Mouse (Mus musculus): ENCODE data around the gene Ccdc73. TPM values are rescaled to one million over a fixed set of nuclear protein-coding genes. Genes with fewer than 3 reads are reported as not detected.

The Ccdc73 gene
- 3.2 TPM for polyA plus RNA-seq (2017; shearing (Covaris generic))

GRCm38 (mm10) chr2:104867282-104867855 lies at the start of gene Ccdc73:
Ccdc73 (plus strand) TSS chr2:104867805.

GRCm38 (mm10) chr2:104849276-104849990 lies 18.2 kb upstream of the Ccdc73 start, which contains the start of gene Prrg4:
Prrg4 (minus strand) TSS chr2:104849876.

DNA sequence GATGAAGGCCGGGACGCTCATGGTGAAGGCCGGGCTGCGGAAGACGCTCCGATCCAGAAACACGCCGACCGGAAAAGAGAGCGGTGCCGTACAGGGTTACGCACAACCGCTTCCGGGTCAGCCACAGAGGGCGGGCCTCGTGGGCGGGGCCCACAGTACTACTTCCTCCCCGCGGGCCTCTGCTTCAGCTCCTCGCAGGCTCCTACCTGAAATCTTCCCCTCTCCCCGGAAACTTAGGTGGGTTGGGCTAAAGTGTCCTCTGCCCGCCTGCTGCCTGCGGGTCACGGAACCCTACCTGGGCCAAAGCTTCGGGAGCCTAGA lies 149.3 kb downstream of the Ccdc73 start, which contains the start of gene Eif3m:
Gene Eif3m (minus strand): TSS at position 114 of the 321 bp plus-strand sequence.

Other genes with a start within 250 kb of the Ccdc73 start
- gene Tcp11l1, start 155.6 kb upstream of the Ccdc73 start, polyA plus RNA-seq (2017; shearing (Covaris generic)) = not detected
- not detected for gene Pin1rt1, start 151.4 kb upstream of the Ccdc73 start, polyA plus RNA-seq (2017; shearing (Covaris generic))
- gene Depdc7, start 124.9 kb upstream of the Ccdc73 start, polyA plus RNA-seq (2017; shearing (Covaris generic)) = not detected
- gene Qser1, start 51.0 kb upstream of the Ccdc73 start, polyA plus RNA-seq (2017; shearing (Covaris generic)) = 0.89 TPM
- gene Prrg4, start 17.9 kb upstream of the Ccdc73 start, polyA plus RNA-seq (2017; shearing (Covaris generic)) = 3.1 TPM
- gene Eif3m, start 149.3 kb downstream of the Ccdc73 start, polyA plus RNA-seq (2017; shearing (Covaris generic)) = 332 TPM
- gene Gm11060, start 224.2 kb downstream of the Ccdc73 start, polyA plus RNA-seq (2017; shearing (Covaris generic)) = not detected

Data from activated CD4-positive, CD25-positive, alpha-beta regulatory T cell, adult 9 weeks (primary cell).